Mouse (Mus musculus) heart, embryonic 11.5 days (tissue): Measurements from ENCODE around the gene Mtx1. TPM values are rescaled to one million over a fixed set of nuclear protein-coding genes. Genes with fewer than 3 reads are reported as not detected.
A peak's percentile ranks its signal among the peaks of the same experiment; 100 is the strongest.

Experiments
- ATAC-seq: fragments of 200-750 bp; cut with Nextera tagmentation; replicated peaks from 2 replicates; pipeline ENCODE4 v1.8.0; 2017; ENCODE audit warnings: moderate library complexity; ENCODE audit not compliant: insufficient number of reproducible peaks, low FRiP score, low TSS enrichment
- H3K27ac ChIP-seq: fragments of 300-500 bp; sonication (generic); 2 replicates; pipeline ENCODE4 v1.5.1; 2014; ENCODE audit warnings: mild to moderate bottlenecking, low read depth, low read length
- H3K27me3 ChIP-seq: fragments of 300-500 bp; sonication (generic); 2 replicates; pipeline ENCODE4 v1.6.1; 2014; ENCODE audit warnings: mild to moderate bottlenecking, low read length, mixed read lengths; ENCODE audit not compliant: control insufficient read depth, insufficient read depth
- H3K36me3 ChIP-seq: fragments of 300-500 bp; sonication (generic); 2 replicates; pipeline ENCODE4 v1.6.1; 2014; ENCODE audit warnings: mild to moderate bottlenecking, low read length, moderate library complexity, mixed read lengths; ENCODE audit not compliant: control insufficient read depth, insufficient read depth
- H3K4me1 ChIP-seq: fragments of 300-500 bp; sonication (generic); 2 replicates; pipeline ENCODE4 v1.6.1; 2014; ENCODE audit warnings: low read length; ENCODE audit not compliant: control insufficient read depth, insufficient read depth
- H3K4me2 ChIP-seq: fragments of 300-500 bp; sonication (generic); 2 replicates; pipeline ENCODE4 v1.6.1; 2014; ENCODE audit warnings: mild to moderate bottlenecking, moderate library complexity
- H3K4me3 ChIP-seq: fragments of 300-500 bp; sonication (generic); 2 replicates; pipeline ENCODE4 v1.5.1; 2014; ENCODE audit warnings: low read depth, low read length
- H3K9ac ChIP-seq: fragments of 300-500 bp; sonication (generic); 2 replicates; pipeline ENCODE4 v1.6.1; 2014; ENCODE audit warnings: mild to moderate bottlenecking, low read depth, low read length, moderate library complexity
- H3K9me3 ChIP-seq: fragments of 300-500 bp; sonication (generic); replicated peaks from 2 replicates; pipeline ENCODE4 v1.6.1; 2016; ENCODE audit warnings: low read length; ENCODE audit not compliant: control insufficient read depth
- WGBS: fragments of 180-500 bp; shearing (Covaris S2); extraction: QIAGEN DNeasy Blood & Tissue Kit; methylation state at CpG from one replicate; pipeline ENCODE4 v1.1.7; 2014; ENCODE audit not compliant: insufficient replicate concordance; 5-methylcytosine and 5-hydroxymethylcytosine counted together
- polyA plus RNA-seq: library from polyadenylated mRNA; unstranded; fragments of >200 nt; fragmentation: Nextera tagmentation; extraction: Ambion mirVana; gene quantifications from 2 replicates; pipeline ENCODE4 v1.2.1, GENCODE M21; 2014

The Mtx1 gene
- polyA plus RNA-seq, 1 experiment from 2014 or later = 144 TPM

- Histone ChIP-seq H3K27me3 (no peaks in the 10 kb centered on the region), H3K27ac (no peak overlapping the region), H3K36me3 (no peaks in the 10 kb centered on the region), H3K4me2 (no peak overlapping the region), H3K4me1 (no peaks in the 10 kb centered on the region), H3K9ac (no peak overlapping the region), H3K4me3 (no peak overlapping the region), H3K9me3 (no peaks in the 10 kb centered on the region)
- ATAC-seq = no peak
- WGBS = 79% methylated on average over 1 of the region's 1 CpGs
These were observed 33.5 kb downstream of the Mtx1 start for GRCm38 (mm10) chr3:89193351-89193750.

- Histone ChIP-seq H3K4me2 (no peak overlapping the region), H3K9me3 (no peaks in the 10 kb centered on the region), H3K4me3 (no peak overlapping the region), H3K9ac (no peak overlapping the region), H3K27me3 (peaks cover 4% of the 10 kb centered on the region; the same call in 1 of the 2 replicates), H3K36me3 (no peaks in the 10 kb centered on the region), H3K4me1 (no peaks in the 10 kb centered on the region), H3K27ac (no peak overlapping the region)
- 76% methylated on average over 8 of the region's 8 CpGs for WGBS
- no peak for ATAC-seq
These were observed 36.5 kb downstream of the Mtx1 start for GRCm38 (mm10) chr3:89190436-89190835.

DNA sequence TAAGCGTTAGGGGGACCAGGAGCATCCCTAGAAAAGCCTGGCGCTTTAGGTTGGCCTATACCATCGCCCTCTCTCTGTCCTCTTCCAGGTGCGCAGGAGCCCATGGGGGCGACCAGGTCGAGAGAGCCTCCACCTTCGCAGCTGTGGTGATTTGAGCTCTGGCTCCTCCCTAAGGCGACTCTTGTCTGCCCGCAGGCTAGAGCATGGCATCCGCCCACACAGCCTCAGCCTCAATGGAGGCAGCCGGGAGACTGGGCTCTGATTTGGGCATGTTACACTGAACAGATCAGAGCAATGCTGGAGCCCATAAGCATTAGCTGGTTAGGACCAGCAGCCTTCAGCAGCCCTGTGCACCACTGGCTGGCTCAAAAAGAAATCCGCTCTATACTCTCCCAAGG lies 38.4 kb downstream of the Mtx1 start:
- H3K36me3 ChIP-seq = no peaks in the 10 kb centered on the region
- H3K9me3 ChIP-seq = no peaks in the 10 kb centered on the region
- no peak overlapping the region; the same call in 1 of the 2 replicates for H3K9ac ChIP-seq
- ATAC-seq = no peak
- no peak overlapping the region for H3K4me2 ChIP-seq
- WGBS = 67% methylated on average over 12 of the region's 12 CpGs
- H3K4me1 ChIP-seq = peaks cover 6% of the 10 kb centered on the region; the same call in 1 of the 2 replicates
- H3K4me3 ChIP-seq = no peak overlapping the region
- H3K27ac ChIP-seq = no peak overlapping the region
- H3K27me3 ChIP-seq = peaks cover 4% of the 10 kb centered on the region; the same call in 1 of the 2 replicates

DNA sequence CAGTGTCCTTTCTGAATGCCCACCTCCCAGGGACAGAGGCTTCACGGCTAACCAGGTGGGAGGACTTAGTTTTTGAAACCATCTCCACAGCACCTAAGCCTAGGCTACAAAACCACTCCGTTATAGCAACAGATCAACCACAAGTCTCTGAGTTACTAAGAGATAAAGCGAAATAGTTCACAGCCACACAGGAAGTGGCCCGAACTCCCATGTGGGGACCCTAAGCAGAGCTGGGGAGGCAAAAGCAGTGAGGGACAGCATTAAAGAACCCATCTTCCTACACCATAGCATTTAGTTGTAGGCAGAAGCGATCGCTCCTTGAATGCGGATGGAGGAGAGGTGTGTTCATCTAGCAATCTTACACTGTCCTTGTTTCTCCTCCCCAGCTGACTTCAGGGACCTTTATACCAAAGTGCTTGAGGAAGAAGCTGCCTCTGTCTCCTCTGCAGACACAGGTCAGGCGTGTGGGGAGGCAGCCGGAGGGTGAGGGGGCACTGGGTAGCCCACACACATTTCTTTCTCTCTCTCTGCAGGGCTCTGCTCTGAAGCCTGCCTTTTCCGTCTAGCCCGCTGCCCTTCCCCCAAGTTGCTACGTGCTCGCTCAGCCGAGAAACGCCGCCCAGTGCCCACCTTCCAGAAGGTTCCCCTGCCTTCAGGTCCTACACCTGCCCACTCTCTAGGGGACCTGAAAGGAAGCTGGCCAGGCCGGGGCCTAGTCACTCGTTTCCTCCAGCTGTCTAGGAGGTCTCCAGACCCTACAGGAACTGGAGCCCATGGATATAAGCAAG lies 39.0 kb downstream of the Mtx1 start:
- Histone ChIP-seq H3K27ac (no peak overlapping the region), H3K4me2 (no peak overlapping the region), H3K4me1 (peaks cover 6% of the 10 kb centered on the region; the same call in 1 of the 2 replicates), H3K27me3 (peaks cover 4% of the 10 kb centered on the region; the same call in 1 of the 2 replicates), H3K9ac (no peak overlapping the region; the same call in 1 of the 2 replicates), H3K36me3 (no peaks in the 10 kb centered on the region), H3K9me3 (no peaks in the 10 kb centered on the region), H3K4me3 (no peak overlapping the region)
- 64% methylated on average over 18 of the region's 18 CpGs for WGBS
- ATAC-seq = no peak

DNA sequence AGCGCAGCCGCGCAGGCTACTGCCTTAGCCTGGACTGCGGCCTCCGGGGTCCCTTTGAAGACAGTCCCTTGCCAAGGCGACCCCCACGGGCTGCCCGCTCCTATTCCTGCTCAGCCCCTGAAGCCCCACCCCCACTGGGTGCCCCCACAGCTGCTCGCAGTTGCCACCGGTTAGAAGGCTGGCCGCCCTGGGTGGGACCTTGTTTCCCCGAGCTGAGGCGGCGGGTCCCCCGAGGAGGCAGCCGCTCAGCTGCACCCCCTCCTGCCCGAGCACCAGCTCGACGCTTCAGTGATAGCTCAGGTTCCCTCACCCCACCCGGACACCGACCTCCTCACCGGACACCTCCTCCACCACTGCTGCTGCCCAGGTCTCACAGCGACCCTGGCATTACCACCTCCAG lies 39.7 kb downstream of the Mtx1 start:
- Histone ChIP-seq H3K4me2 (no peak overlapping the region), H3K4me3 (no peak overlapping the region), H3K27me3 (peaks cover 4% of the 10 kb centered on the region; the same call in 1 of the 2 replicates), H3K4me1 (peaks cover 9% of the 10 kb centered on the region; the same call in 1 of the 2 replicates), H3K9ac (no peak overlapping the region), H3K9me3 (no peaks in the 10 kb centered on the region), H3K36me3 (0 out of 2 replicates have a peak, but pooled peaks cover 3% of the 10 kb centered on the region), H3K27ac (no peak overlapping the region)
- no peak for ATAC-seq
- 34% methylated on average over 23 of the region's 23 CpGs for WGBS

DNA sequence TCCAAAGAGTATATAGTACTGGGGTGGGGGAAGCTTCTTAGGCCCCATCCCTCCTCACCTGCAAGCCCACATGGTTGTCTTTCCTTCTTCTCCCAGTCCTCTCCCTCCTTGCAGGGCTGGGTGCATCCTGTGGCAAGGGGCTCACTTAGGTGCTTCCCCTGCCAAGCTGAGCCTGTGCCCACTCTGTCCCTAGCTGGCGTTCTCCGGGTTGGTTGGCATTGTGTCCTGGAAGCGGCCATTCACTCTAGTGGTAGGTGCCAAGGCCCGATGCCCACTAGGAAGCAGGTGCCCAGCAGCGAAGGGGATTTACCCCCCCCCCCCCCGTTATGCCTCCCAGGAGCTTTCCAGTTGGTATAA lies 43.0 kb downstream of the Mtx1 start:
- 70% methylated on average over 6 of the region's 6 CpGs for WGBS
- ATAC-seq = no peak
- H3K9ac ChIP-seq = peak overlapping the region; percentile 82
- H3K27ac ChIP-seq = no peak overlapping the region
- H3K4me1 ChIP-seq = peaks cover 13% of the 10 kb centered on the region; the same call in 1 of the 2 replicates
- no peaks in the 10 kb centered on the region for H3K9me3 ChIP-seq
- H3K4me2 ChIP-seq = peak overlapping the region; percentile 95
- H3K36me3 ChIP-seq = peaks cover 18% of the 10 kb centered on the region
- H3K27me3 ChIP-seq = peaks cover 4% of the 10 kb centered on the region; the same call in 1 of the 2 replicates
- H3K4me3 ChIP-seq = peak overlapping the region; percentile 63

DNA sequence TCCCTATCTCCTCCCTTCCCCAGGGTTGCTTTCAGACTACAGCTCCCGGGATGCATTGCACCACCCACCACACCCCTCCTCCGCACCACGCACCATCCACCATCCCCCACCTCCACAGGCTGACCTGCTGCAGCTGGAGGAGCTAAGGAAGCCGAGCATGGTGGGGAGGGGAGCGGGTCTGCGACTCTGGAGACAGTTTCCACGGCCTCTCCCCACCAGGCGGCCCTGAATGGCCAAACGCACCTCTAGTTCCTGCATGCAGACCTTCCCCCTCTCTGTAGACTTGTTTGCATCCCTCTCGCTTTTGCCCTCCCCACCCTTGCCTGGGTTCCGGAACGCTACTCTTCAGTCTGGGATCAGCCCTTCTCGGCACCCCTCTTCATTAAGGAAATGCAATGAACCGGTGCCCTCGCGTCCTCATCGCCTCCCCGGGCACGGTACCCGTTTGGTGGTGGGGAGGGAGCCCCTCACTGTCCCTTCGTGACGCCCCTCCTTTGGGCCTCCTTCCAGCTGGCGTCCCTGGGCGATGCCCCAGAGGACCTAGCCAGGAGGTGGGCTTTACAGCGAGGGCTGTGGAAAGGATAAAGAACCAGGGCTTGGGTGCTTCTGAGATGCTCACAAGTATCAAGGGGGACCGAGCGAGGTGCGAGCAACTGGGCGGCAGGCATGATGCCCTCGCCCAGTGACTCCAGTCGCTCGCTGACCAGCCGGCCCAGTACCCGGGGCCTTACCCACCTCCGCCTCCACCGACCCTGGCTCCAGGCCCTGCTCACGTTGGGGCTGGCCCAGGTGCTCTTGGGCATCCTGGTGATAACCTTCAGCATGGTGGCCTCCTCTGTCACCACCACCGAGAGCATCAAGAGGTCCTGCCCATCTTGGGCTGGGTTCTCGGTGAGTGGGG lies 43.6 kb downstream of the Mtx1 start, which contains the start of gene Fam189b:
TSS of gene Fam189b (plus strand) at position 86 of the 901 bp plus-strand sequence.
- Histone ChIP-seq H3K4me1 (peaks cover 19% of the 10 kb centered on the region; the same call in 1 of the 2 replicates), H3K9ac (peak within 1 kb of the TSS; percentile 82), H3K27ac (0 out of 2 replicates have a peak within 1 kb of the TSS, but pooled peaks have one; percentile 17), H3K9me3 (no peaks in the 10 kb centered on the region), H3K4me3 (peak within 1 kb of the TSS; percentile 63), H3K4me2 (peak within 1 kb of the TSS; percentile 95), H3K36me3 (peaks cover 18% of the 10 kb centered on the region), H3K27me3 (peaks cover 4% of the 10 kb centered on the region; the same call in 1 of the 2 replicates)
- 5% methylated on average over 39 of the region's 39 CpGs for WGBS
- ATAC-seq = peak; percentile 86

GRCm38 (mm10) chr3:89182531-89183057 lies 44.3 kb downstream of the Mtx1 start:
- Histone ChIP-seq H3K27me3 (peaks cover 4% of the 10 kb centered on the region; the same call in 1 of the 2 replicates), H3K9me3 (no peaks in the 10 kb centered on the region), H3K4me2 (peak overlapping the region; percentile 95), H3K4me1 (peaks cover 24% of the 10 kb centered on the region; the same call in 1 of the 2 replicates), H3K36me3 (peaks cover 18% of the 10 kb centered on the region), H3K9ac (no peak overlapping the region; the same call in 1 of the 2 replicates), H3K4me3 (peak overlapping the region; percentile 63), H3K27ac (no peak overlapping the region)
- 0 out of 2 replicates have a peak, but pooled peaks have one; percentile 5 for ATAC-seq
- 46% methylated on average over 7 of the region's 7 CpGs for WGBS
